Mouse (Mus musculus) 416B (cell line): Measurements from ENCODE around the gene Pcsk5.

Experiments used
- DNase-seq: peaks from one replicate; pipeline ENCODE4 v3.0.0; 2011; ENCODE audit warnings: low read depth

The Pcsk5 gene

GRCm38 (mm10) chr19:17393841-17394591 lies 443.4 kb downstream of the Pcsk5 start, which contains the start of gene Rfk:
Gene Rfk, plus strand, starts transcription at chr19:17394043.
- DNase-seq: peak; percentile 92

GRCm38 (mm10) chr19:17392866-17393265 lies 444.6 kb downstream of the Pcsk5 start:
- no peak for DNase-seq

- peak; percentile 69 for DNase-seq
These were observed 449.0 kb downstream of the Pcsk5 start for GRCm38 (mm10) chr19:17388404-17388803.

- DNase-seq: no peak
These were observed 451.0 kb downstream of the Pcsk5 start for GRCm38 (mm10) chr19:17386424-17386823.

GRCm38 (mm10) chr19:17385426-17385825 lies 452.0 kb downstream of the Pcsk5 start:
- DNase-seq: peak; percentile 81

- DNase-seq: no peak
These were observed 452.4 kb downstream of the Pcsk5 start for GRCm38 (mm10) chr19:17385022-17385421.

- peak; percentile 22 for DNase-seq
These were observed 454.5 kb downstream of the Pcsk5 start for GRCm38 (mm10) chr19:17382807-17383397.
